Mouse (Mus musculus) ES-E14 (cell line): ENCODE measurements around the gene Cmtm2a.
"Not testable (repeated sequence)": the region's sequence is repeated elsewhere in the genome, so short reads cannot be mapped to it uniquely, and the experiment has no call there.

ENCODE experiments used
- CHD2 ChIP-seq: IDR thresholded peaks from 2 replicates; pipeline ENCODE4 v1.6.1; 2014; ENCODE audit warnings: mild to moderate bottlenecking, low read depth, low read length, inconsistent platforms
- HCFC1 ChIP-seq: IDR thresholded peaks from 2 replicates; pipeline ENCODE4 v1.6.1; 2012; ENCODE audit warnings: low read length, inconsistent platforms, borderline replicate concordance; ENCODE audit not compliant: insufficient read depth
- MAFK ChIP-seq: IDR thresholded peaks from 2 replicates; pipeline ENCODE4 v1.6.1; 2014; ENCODE audit warnings: mild to moderate bottlenecking, low read depth, low read length, inconsistent platforms; ENCODE audit not compliant: insufficient read depth
- ZC3H11A ChIP-seq: IDR thresholded peaks from 2 replicates; pipeline ENCODE4 v1.6.1; 2012; ENCODE audit warnings: low read depth, mild to moderate bottlenecking, inconsistent platforms, low read length, borderline replicate concordance
- ZNF384 ChIP-seq: IDR thresholded peaks from 2 replicates; pipeline ENCODE4 v1.6.1; 2012; ENCODE audit warnings: low read depth, low read length, inconsistent platforms

DNA sequence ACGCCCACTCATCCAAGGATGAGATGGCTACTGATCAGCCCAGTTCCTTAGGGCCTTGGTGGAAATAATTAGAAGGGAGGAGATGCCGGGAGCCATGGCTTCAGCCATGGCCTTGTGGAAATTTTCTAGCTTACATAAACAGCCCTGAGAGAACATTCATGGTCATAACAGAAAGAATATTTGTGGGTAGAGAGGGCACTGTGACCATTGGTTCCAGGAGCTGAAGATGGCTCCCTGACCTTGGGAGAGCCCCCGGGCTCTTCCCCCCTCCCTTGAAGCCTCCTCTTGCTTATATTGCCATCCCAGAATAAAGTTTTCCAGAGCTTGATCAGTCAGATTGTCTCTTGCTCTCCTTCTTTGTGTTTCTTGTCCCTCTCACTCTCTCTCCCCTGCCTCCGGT, 9.6 kb upstream of the Cmtm2a start:
- not testable (repeated sequence) for TF ChIP-seq MAFK, HCFC1, ZC3H11A, ZNF384, CHD2
